Mouse (Mus musculus) lung, postnatal 0 days (tissue): Measurements from ENCODE around the gene Chp2.

Experiments
- CTCF ChIP-seq: IDR thresholded peaks from 2 replicates; pipeline ENCODE4 v1.5.1; 2016; ENCODE audit warnings: antibody characterized with exemption, mild to moderate bottlenecking
- EP300 ChIP-seq: IDR thresholded peaks from 2 replicates; pipeline ENCODE4 v1.6.1; 2016; ENCODE audit warnings: antibody characterized with exemption, mild to moderate bottlenecking, control low read depth

GRCm38 (mm10) chr7:122256722-122257121 lies 37.4 kb downstream of the Chp2 start:
- TF ChIP-seq CTCF = no peak
- no peak for TF ChIP-seq EP300
